Mouse (Mus musculus): ENCODE data around the gene Rprd2.
"Not testable (repeated sequence)": the region's sequence is repeated elsewhere in the genome, so short reads cannot be mapped to it uniquely, and the experiment has no call there.

Gene Rprd2

DNA sequence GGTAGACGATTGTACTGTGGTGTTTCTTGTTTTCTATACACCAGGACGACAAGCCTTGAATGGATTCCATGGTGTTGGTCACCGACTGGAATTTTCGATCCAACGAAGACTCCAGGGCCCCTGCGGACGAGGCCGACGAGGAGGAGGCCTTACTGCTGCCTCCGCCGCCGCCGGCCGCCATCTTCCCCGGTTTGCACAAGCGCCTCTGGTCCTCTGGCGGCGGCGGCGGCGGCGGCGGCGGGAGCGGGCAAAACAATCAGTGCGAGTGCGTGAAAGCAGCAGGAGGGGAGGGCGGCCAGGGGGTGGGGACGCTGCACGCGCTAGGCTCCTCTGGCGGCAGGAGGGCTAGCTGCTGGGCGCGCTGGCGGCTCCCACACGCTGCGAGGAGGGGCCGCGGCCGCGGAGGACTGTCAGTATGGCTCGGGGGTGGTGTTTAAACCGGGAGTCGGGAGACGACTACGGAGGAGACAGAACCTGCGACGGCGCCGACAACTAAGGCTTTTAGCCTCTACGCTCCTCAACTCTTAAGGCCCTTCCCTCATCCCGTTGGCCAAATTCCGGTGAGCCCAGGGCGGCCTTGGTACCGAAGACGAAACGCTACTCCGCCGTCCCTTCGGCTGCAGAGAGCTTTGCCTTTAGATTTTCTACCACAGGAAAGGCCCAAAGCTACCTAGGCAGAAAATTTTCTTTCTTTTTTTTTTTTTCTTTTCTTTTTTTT lies at the start of gene Rprd2:
Rprd2 (minus strand) TSS at position 293 of the 718 bp plus-strand sequence.
- peak; percentile 89 for DNase-seq (ENCODE audit: low read depth, low spot score)

GRCm38 (mm10) chr3:95867408-95867807 lies 48.7 kb upstream of the Rprd2 start:
- no peak for DNase-seq (ENCODE audit: low read depth, low spot score)

DNA sequence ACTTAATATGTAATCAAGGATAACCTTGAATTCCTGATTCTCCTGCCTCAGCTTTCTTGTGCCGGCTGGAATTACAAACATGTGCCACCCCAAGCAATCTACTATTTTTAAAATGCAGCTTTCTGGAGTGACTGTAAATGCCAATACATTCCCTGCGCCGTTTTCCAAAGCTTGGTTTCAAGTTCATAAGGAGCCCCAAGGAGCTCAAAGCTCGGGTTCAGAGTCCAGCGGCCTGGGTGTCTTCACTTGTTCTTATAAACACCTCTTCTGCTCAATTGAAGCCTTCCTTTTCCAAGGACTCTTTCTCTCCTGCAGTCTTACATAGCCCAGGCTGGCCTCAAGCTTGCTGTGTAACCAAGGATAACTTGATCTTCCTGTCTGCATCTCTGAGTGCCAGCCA lies 47.4 kb upstream of the Rprd2 start:
- no peak for DNase-seq (ENCODE audit: low read depth, low spot score)

DNA sequence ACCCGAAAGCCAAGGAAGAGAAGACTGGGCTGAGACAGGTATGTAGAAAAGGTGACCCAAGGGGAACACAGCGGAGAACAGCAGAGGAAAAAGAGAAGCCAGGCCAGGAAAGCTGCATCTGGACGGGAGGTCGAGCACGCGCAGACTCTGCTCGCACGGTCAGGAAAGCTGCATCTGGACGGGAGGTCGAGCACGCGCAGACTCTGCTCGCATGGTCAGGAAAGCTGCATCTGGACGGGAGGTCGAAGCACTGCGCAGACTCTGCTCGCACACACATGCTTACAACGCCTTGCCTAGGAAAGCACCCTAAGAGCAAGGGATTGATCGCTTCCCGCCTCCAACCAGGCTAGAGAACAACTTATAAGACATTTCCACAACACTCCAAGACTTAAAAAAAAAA lies 46.9 kb upstream of the Rprd2 start:
- DNase-seq (ENCODE audit: low read depth, low spot score) = no peak

DNA sequence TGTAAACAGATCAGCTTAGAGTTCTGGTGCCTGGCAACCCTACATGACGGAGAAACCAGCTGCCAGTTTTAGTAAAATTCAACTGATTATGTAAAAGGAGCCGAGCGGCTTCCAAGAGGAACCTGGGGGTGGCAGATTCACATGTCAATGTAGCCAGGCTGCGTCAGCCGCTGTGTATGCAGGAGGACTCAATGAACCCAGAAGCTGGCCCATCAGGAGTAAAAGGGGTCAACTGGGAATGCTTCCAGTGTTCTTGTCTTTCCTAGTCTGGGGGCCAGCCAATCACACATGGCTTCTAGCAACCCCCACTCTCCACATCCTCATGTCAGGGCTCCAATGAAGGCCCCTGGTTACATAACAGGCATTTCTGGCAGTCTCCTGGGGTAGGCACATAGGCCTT lies 46.4 kb upstream of the Rprd2 start:
- no peak for DNase-seq (ENCODE audit: low read depth, low spot score)

- DNase-seq (ENCODE audit: low read depth, low spot score) = no peak
Observed at GRCm38 (mm10) chr3:95863578-95863977, 44.9 kb upstream of the Rprd2 start.

DNA sequence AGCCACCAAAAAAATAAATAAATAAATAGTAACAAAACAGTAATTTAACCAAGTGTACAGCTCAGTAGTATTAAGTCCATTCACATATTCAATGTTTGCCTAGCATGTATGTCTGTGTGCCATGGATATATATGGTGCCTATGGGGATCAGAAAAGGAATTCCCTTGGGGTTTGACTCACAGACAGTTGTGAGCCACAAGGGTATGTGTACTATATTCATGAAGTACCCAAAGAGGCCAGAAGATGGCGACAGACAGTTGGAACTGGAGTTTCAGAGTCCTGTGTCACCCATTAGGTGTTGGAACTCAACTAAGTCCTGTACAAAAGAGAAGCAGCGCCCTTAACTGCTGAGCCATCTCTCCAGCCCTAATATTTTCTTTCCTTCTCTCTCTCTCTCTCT lies 43.1 kb upstream of the Rprd2 start:
- DNase-seq (ENCODE audit: low read depth, low spot score) = peak; percentile 83

GRCm38 (mm10) chr3:95861216-95861615 lies 42.6 kb upstream of the Rprd2 start:
- peak; percentile 47 for DNase-seq (ENCODE audit: low read depth, low spot score)

DNA sequence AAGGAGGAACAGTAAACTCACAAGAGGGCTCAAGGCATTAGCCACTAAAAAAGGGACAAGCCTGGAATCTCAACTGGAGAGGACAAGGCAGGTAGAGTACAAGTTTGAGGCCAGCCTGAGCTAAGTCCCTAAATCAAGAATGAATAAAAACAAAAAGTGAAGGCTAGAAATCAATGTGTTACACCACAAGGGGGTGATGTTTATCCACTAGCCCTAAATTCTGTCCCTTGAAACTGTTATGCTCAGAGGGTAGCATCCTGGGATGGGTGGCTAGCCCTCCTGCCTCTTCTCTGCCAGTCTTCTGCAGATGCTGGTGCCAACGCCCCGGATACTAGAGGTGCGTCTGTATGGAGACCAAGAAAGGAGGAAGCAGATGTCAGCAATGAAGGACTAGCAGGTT lies 41.7 kb upstream of the Rprd2 start:
- peak; percentile 21 for DNase-seq (ENCODE audit: low read depth, low spot score)

DNA sequence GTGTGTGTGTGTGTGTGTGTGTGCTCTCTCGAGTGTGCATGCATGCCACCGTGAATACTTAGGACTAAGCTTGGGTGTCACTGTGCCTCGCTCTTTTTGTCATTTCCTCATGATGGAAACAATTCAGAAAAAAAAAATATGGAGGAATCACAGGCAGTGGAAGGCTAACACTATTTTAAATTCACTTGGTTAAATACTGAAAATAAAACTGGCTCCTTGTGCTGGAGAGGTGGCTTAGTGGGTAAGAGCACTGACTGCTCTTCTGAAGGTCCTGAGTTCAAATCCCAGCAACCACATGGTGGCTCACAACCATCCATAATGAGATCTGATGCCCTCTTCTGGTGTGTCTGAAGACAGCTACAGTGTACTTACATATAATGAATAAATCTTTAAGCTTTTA lies 39.6 kb upstream of the Rprd2 start:
- not testable (repeated sequence) for DNase-seq (ENCODE audit: low read depth, low spot score)

DNA sequence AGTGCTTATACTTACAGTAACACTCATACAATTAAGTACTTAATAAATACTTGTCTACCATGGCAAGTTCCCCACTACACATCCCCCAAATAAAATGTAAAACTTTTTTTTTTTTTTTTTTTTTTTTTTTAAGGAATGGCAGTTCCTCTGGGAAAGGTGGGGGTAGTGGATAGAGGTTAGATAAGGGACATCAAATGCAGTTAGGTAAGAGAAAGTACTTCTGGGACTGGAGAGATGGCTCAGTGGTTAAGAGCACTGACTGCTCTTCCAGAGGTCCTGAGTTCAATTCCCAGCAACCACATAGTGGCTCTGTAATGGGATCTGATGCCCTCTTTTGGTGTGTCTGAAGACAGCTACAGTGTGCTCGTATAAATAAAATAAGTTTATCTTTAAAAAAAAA lies 38.4 kb upstream of the Rprd2 start:
- not testable (repeated sequence) for DNase-seq (ENCODE audit: low read depth, low spot score)

DNA sequence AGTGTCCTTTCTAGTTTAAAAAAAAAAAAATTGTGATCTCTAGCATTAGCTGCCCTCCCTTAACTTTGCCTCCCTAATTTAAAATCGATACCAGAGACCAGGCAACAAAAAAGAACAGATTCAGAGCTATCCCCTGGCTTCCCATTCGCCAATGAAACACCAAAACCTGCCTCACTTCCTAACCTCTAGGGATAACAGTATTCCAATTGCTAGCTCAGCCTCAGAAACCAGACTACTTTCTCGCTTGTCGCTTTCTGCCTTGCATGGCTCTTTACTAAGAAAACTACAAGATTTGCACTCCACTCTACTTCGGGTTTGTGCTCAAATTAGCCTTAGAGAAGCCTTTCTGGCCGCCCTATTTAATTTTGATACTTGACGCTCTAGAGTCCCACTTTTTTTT lies 37.5 kb upstream of the Rprd2 start:
- DNase-seq (ENCODE audit: low read depth, low spot score) = no peak

GRCm38 (mm10) chr3:95855502-95856089 lies 36.9 kb upstream of the Rprd2 start, which contains the start of gene Prpf3:
TSS of gene Prpf3 (minus strand) at chr3:95855885.
- DNase-seq (ENCODE audit: low read depth, low spot score) = peak; percentile 94

- DNase-seq (ENCODE audit: low read depth, low spot score) = no peak
Observed at GRCm38 (mm10) chr3:95851317-95851716, 32.7 kb upstream of the Rprd2 start.

GRCm38 (mm10) chr3:95850611-95851010 lies 31.9 kb upstream of the Rprd2 start:
- no peak for DNase-seq (ENCODE audit: low read depth, low spot score)

GRCm38 (mm10) chr3:95842503-95843214 lies 24.0 kb upstream of the Rprd2 start:
- DNase-seq (ENCODE audit: low read depth, low spot score) = no peak

DNA sequence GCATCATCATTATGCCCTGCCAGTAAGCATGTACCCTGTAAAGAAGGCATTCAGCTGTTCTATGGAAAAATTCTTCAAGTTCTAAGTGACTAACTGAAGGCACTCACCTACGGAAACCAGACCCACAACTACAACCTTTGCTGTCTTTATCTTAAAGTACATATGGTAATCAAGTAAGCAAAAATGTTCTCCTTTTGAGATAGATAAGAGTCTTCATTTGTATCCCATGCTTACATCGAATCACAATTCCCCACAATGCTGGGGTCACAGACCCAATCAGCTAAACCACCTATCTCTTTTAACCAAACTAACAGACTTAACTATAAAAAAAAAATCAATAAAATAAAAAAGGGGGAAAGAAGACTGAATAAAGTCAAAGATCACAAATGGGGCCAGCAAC lies 20.6 kb upstream of the Rprd2 start:
- no peak for DNase-seq (ENCODE audit: low read depth, low spot score)

DNA sequence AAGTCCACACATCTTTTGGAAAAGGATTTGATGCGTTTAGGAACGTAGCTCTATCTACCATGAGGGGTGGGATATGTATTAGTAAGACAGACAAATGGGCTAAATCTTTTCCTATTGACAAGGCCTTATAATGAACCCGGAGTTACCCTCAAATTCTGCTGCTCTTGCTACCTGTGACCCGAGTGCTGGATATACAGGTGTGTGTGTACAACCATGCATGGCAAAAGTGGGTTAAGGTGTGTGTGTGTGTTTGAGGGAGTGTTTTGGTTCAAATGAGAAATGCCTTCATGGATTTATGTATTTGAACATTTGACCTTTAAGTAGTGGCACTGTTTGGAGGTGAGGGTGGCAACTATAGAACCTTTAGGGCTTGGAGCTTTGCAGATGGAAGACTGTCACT lies 10.4 kb upstream of the Rprd2 start:
- DNase-seq (ENCODE audit: low read depth, low spot score) = no peak

GRCm38 (mm10) chr3:95826275-95826674 lies 7.6 kb upstream of the Rprd2 start:
- no peak for DNase-seq (ENCODE audit: low read depth, low spot score)

GRCm38 (mm10) chr3:95820046-95821010 lies 1.7 kb upstream of the Rprd2 start:
- DNase-seq (ENCODE audit: low read depth, low spot score) = no peak

DNA sequence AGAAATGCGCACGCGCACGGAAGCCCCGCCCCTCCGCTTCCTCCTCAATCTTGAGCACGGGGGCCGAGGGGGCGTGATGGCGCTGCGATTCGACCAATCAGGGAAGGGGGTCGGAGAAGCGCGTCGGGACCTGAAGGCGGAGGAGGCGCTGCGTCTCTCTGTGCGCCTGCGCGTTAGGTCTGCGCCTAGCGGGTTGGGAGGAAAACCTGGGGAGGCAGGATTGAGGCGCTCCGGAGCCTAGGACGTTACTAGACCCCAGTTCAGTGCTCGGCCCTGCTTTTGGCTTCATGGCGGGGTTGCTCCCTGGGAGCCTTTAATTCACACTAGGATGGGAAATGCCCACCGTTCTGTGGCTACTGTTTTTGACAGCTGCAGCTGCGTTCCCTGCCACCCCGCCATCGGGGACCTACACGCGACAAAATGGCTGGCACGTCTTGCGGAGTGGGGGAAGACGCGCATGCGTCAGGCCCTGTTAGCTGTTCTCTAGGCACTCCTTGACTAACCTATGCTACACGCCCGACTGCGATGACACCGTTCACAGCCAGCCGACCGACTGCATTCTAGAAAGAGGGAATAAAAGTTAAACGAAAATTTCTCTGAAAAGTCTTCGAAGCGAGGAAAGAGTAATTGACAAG lies 805 bp upstream of the Rprd2 start:
- DNase-seq (ENCODE audit: low read depth, low spot score) = peak; percentile 100

Data from CD4-positive helper T cell, adult 2 months (primary cell).